Mouse (Mus musculus) C2C12 (cell line): ENCODE measurements around the gene Timm17a.

Experiments used
- CEBPB ChIP-seq: IDR thresholded peaks from one replicate; pipeline ENCODE4 v1.6.1; 2011; ENCODE audit warnings: low read depth, mild to moderate bottlenecking, control low read depth, moderate library complexity
- CTCF ChIP-seq: IDR thresholded peaks from one replicate; pipeline ENCODE4 v1.5.1; 2011; ENCODE audit not compliant: control insufficient read depth, insufficient read depth, insufficient read length
- FOSL1 ChIP-seq: IDR thresholded peaks from one replicate; pipeline ENCODE4 v1.8.0; 2011; ENCODE audit warnings: mild to moderate bottlenecking, low read length; ENCODE audit not compliant: poor library complexity, insufficient read depth, severe bottlenecking
- MAX ChIP-seq: IDR thresholded peaks from one replicate; pipeline ENCODE4 v1.6.1; 2011; ENCODE audit warnings: mild to moderate bottlenecking, control low read depth
- MYOG ChIP-seq: IDR thresholded peaks from one replicate; pipeline ENCODE4 v1.6.1; 2011; ENCODE audit not compliant: control insufficient read depth, insufficient read length; ENCODE audit errors: extremely low read depth
- USF1 ChIP-seq: IDR thresholded peaks from one replicate; pipeline ENCODE4 v1.6.1; 2011; ENCODE audit warnings: low read depth, mild to moderate bottlenecking, control low read depth, moderate library complexity

- TF ChIP-seq CTCF = no peak
- no peak for TF ChIP-seq USF1
- TF ChIP-seq MAX = no peak
- no peak for TF ChIP-seq CEBPB
- TF ChIP-seq FOSL1 = no peak
- TF ChIP-seq MYOG = no peak
These were observed 30.2 kb downstream of the Timm17a start for GRCm38 (mm10) chr1:135283287-135283825.
